Mouse (Mus musculus) heart, embryonic 12.5 days (tissue): ENCODE measurements around the gene Tmc2. TPM values are rescaled to one million over a fixed set of nuclear protein-coding genes. Genes with fewer than 3 reads are reported as not detected.
A peak's percentile ranks its signal among the peaks of the same experiment; 100 is the strongest.

Experiments
- ATAC-seq: fragments of 200-750 bp; cut with Nextera tagmentation; 2 replicates; pipeline ENCODE4 v1.8.0; 2017; ENCODE audit warnings: moderate TSS enrichment, moderate library complexity; ENCODE audit not compliant: insufficient number of reproducible peaks, low FRiP score
- H3K27ac ChIP-seq: fragments of 300-500 bp; sonication (generic); 2 replicates; pipeline ENCODE4 v1.5.1; 2016; ENCODE audit warnings: mild to moderate bottlenecking, moderate library complexity; ENCODE audit not compliant: poor library complexity, severe bottlenecking
- H3K27me3 ChIP-seq: fragments of 300-500 bp; sonication (generic); replicated peaks from 2 replicates; pipeline ENCODE4 v1.6.1; 2016; ENCODE audit warnings: mild to moderate bottlenecking, moderate library complexity
- H3K36me3 ChIP-seq: fragments of 300-500 bp; sonication (generic); 2 replicates; pipeline ENCODE4 v1.6.1; 2016; ENCODE audit warnings: mild to moderate bottlenecking, moderate library complexity
- H3K4me1 ChIP-seq: fragments of 300-500 bp; sonication (generic); replicated peaks from 2 replicates; pipeline ENCODE4 v1.6.1; 2016; ENCODE audit warnings: mild to moderate bottlenecking
- H3K4me2 ChIP-seq: fragments of 300-500 bp; sonication (generic); 2 replicates; pipeline ENCODE4 v1.6.1; 2016; ENCODE audit warnings: mild to moderate bottlenecking, moderate library complexity
- H3K4me3 ChIP-seq: fragments of 300-500 bp; sonication (generic); 2 replicates; pipeline ENCODE4 v1.5.1; 2016; ENCODE audit warnings: mild to moderate bottlenecking
- H3K9ac ChIP-seq: fragments of 300-500 bp; sonication (generic); 2 replicates; pipeline ENCODE4 v1.6.1; 2016; ENCODE audit warnings: mild to moderate bottlenecking, moderate library complexity
- H3K9me3 ChIP-seq: fragments of 300-500 bp; sonication (generic); replicated peaks from 2 replicates; pipeline ENCODE4 v1.6.1; 2016; ENCODE audit warnings: mild to moderate bottlenecking, moderate library complexity
- WGBS: fragments of 180-500 bp; shearing (Covaris S2); methylation state at CpG from one replicate; pipeline ENCODE4 v1.1.7; 2016; 5-methylcytosine and 5-hydroxymethylcytosine counted together
- polyA plus RNA-seq: library from polyadenylated mRNA; unstranded; fragments of >200 nt; fragmentation: Nextera tagmentation; extraction: Ambion mirVana; gene quantifications from 2 replicates; pipeline ENCODE4 v1.2.1, GENCODE M21; 2016

Gene Tmc2
- polyA plus RNA-seq, 1 experiment from 2014 or later, result not detected

GRCm38 (mm10) chr2:130178381-130178705 is 16.7 kb upstream of the Tmc2 start:
- no peak for ATAC-seq
- no peaks in the 10 kb centered on the region for H3K9me3 ChIP-seq

GRCm38 (mm10) chr2:130178706-130179506 is 16.1 kb upstream of the Tmc2 start, which contains the start of gene Snrpb:
Gene Snrpb, minus strand, starts transcription at chr2:130179403.
- Histone ChIP-seq H3K4me2 (peak within 1 kb of the TSS; percentile 80), H3K27me3 (no peaks in the 10 kb centered on the region), H3K27ac (peak within 1 kb of the TSS; percentile 93), H3K4me3 (peak within 1 kb of the TSS; percentile 87), H3K9me3 (no peaks in the 10 kb centered on the region), H3K36me3 (peaks cover 25% of the 10 kb centered on the region), H3K9ac (peak within 1 kb of the TSS; percentile 99), H3K4me1 (peaks cover 15% of the 10 kb centered on the region)
- under 1% methylated on average over 81 of the region's 81 CpGs for WGBS
- ATAC-seq, result peak; percentile 86

More at GRCm38 (mm10) chr2:130178381-130178705, 16.7 kb upstream of the Tmc2 start:
- Histone ChIP-seq H3K4me1 (peaks cover 15% of the 10 kb centered on the region), H3K27ac (peak overlapping the region; percentile 93), H3K27me3 (no peaks in the 10 kb centered on the region), H3K36me3 (peaks cover 31% of the 10 kb centered on the region), H3K4me2 (peak overlapping the region; percentile 80), H3K9ac (peak overlapping the region; percentile 99), H3K4me3 (peak overlapping the region; percentile 87)
- WGBS, result under 1% methylated on average over 11 of the region's 11 CpGs

GRCm38 (mm10) chr2:130179507-130180019 is 15.4 kb upstream of the Tmc2 start:
- no peaks in the 10 kb centered on the region for H3K27me3 ChIP-seq
- peak overlapping the region; percentile 87 for H3K4me3 ChIP-seq
- H3K4me2 ChIP-seq, result peak overlapping the region; percentile 80
- peaks cover 18% of the 10 kb centered on the region for H3K36me3 ChIP-seq
- 1% methylated on average over 15 of the region's 15 CpGs for WGBS
- peak overlapping the region; percentile 99 for H3K9ac ChIP-seq
- H3K9me3 ChIP-seq, result no peaks in the 10 kb centered on the region
- peak; percentile 64 for ATAC-seq
- peak overlapping the region; percentile 37; the same call in 1 of the 2 replicates for H3K27ac ChIP-seq
- H3K4me1 ChIP-seq, result peaks cover 15% of the 10 kb centered on the region

GRCm38 (mm10) chr2:130188391-130188790 is 6.6 kb upstream of the Tmc2 start:
- ATAC-seq, result no peak
- Histone ChIP-seq H3K27me3 (no peaks in the 10 kb centered on the region), H3K4me1 (no peaks in the 10 kb centered on the region), H3K27ac (no peak overlapping the region), H3K4me3 (no peak overlapping the region), H3K9ac (no peak overlapping the region), H3K9me3 (peaks cover 3% of the 10 kb centered on the region), H3K36me3 (no peaks in the 10 kb centered on the region), H3K4me2 (no peak overlapping the region)
- WGBS, result 83% methylated on average over 12 of the region's 12 CpGs

GRCm38 (mm10) chr2:130200961-130201360 is 6.0 kb downstream of the Tmc2 start:
- Histone ChIP-seq H3K36me3 (no peaks in the 10 kb centered on the region), H3K4me1 (no peaks in the 10 kb centered on the region), H3K4me2 (no peak overlapping the region), H3K27ac (no peak overlapping the region), H3K4me3 (no peak overlapping the region), H3K9me3 (0 out of 2 replicates have a peak, but pooled peaks cover 2% of the 10 kb centered on the region), H3K27me3 (no peaks in the 10 kb centered on the region), H3K9ac (no peak overlapping the region)
- WGBS, result 77% methylated on average over 5 of the region's 5 CpGs
- no peak for ATAC-seq

- no peak overlapping the region for H3K27ac ChIP-seq
- H3K4me3 ChIP-seq, result no peak overlapping the region
- H3K4me2 ChIP-seq, result no peak overlapping the region
- no peaks in the 10 kb centered on the region for H3K9me3 ChIP-seq
- ATAC-seq, result no peak
- 55% methylated on average over 2 of the region's 2 CpGs for whole genome bisulfite sequencing
- H3K9ac ChIP-seq, result no peak overlapping the region
- no peaks in the 10 kb centered on the region for H3K27me3 ChIP-seq
- no peaks in the 10 kb centered on the region for H3K36me3 ChIP-seq
- no peaks in the 10 kb centered on the region for H3K4me1 ChIP-seq
Measured at GRCm38 (mm10) chr2:130207376-130207775, 12.4 kb downstream of the Tmc2 start.

- H3K4me3 ChIP-seq, result no peak overlapping the region
- H3K4me1 ChIP-seq, result no peaks in the 10 kb centered on the region
- no peaks in the 10 kb centered on the region for H3K9me3 ChIP-seq
- ATAC-seq, result no peak
- no peaks in the 10 kb centered on the region for H3K27me3 ChIP-seq
- 68% methylated on average over 3 of the region's 3 CpGs for WGBS
- no peaks in the 10 kb centered on the region for H3K36me3 ChIP-seq
- no peak overlapping the region for H3K4me2 ChIP-seq
- H3K9ac ChIP-seq, result no peak overlapping the region
- H3K27ac ChIP-seq, result no peak overlapping the region
Measured at GRCm38 (mm10) chr2:130207996-130208395, 13.0 kb downstream of the Tmc2 start.

- H3K4me1 ChIP-seq, result no peaks in the 10 kb centered on the region
- no peaks in the 10 kb centered on the region for H3K9me3 ChIP-seq
- H3K36me3 ChIP-seq, result no peaks in the 10 kb centered on the region
- H3K4me2 ChIP-seq, result no peak overlapping the region
- 86% methylated on average over 3 of the region's 3 CpGs for WGBS
- no peak for ATAC-seq
- H3K27ac ChIP-seq, result no peak overlapping the region
- no peak overlapping the region for H3K9ac ChIP-seq
- H3K4me3 ChIP-seq, result no peak overlapping the region
- no peaks in the 10 kb centered on the region for H3K27me3 ChIP-seq
Measured at GRCm38 (mm10) chr2:130209636-130210035, 14.6 kb downstream of the Tmc2 start.

GRCm38 (mm10) chr2:130211581-130211980 is 16.6 kb downstream of the Tmc2 start:
- no peak for ATAC-seq
- H3K9me3 ChIP-seq, result no peaks in the 10 kb centered on the region
- 75% methylated on average over 2 of the region's 2 CpGs for WGBS
- no peak overlapping the region for H3K27ac ChIP-seq
- no peaks in the 10 kb centered on the region for H3K27me3 ChIP-seq
- no peak overlapping the region for H3K9ac ChIP-seq
- H3K4me2 ChIP-seq, result no peak overlapping the region
- no peaks in the 10 kb centered on the region for H3K36me3 ChIP-seq
- H3K4me1 ChIP-seq, result no peaks in the 10 kb centered on the region
- H3K4me3 ChIP-seq, result no peak overlapping the region

GRCm38 (mm10) chr2:130246912-130247311 is 51.9 kb downstream of the Tmc2 start:
- H3K9ac ChIP-seq, result no peak overlapping the region
- no peak overlapping the region for H3K4me3 ChIP-seq
- H3K4me1 ChIP-seq, result no peaks in the 10 kb centered on the region
- ATAC-seq, result no peak
- H3K4me2 ChIP-seq, result no peak overlapping the region
- no peaks in the 10 kb centered on the region for H3K36me3 ChIP-seq
- WGBS, result 45% methylated on average over 9 of the region's 9 CpGs
- no peaks in the 10 kb centered on the region for H3K9me3 ChIP-seq
- no peak overlapping the region for H3K27ac ChIP-seq
- H3K27me3 ChIP-seq, result no peaks in the 10 kb centered on the region

- no peak overlapping the region for H3K4me2 ChIP-seq
- H3K27ac ChIP-seq, result no peak overlapping the region
- H3K36me3 ChIP-seq, result no peaks in the 10 kb centered on the region
- 52% methylated on average over 7 of the region's 7 CpGs for WGBS
- H3K27me3 ChIP-seq, result no peaks in the 10 kb centered on the region
- no peaks in the 10 kb centered on the region for H3K4me1 ChIP-seq
- no peak for ATAC-seq
- H3K9ac ChIP-seq, result no peak overlapping the region
- H3K9me3 ChIP-seq, result no peaks in the 10 kb centered on the region
- H3K4me3 ChIP-seq, result no peak overlapping the region
Measured at GRCm38 (mm10) chr2:130248226-130248625, 53.2 kb downstream of the Tmc2 start.
